Mouse (Mus musculus): ENCODE measurements around the gene Nmnat2.

GRCm38 (mm10) chr1:153054112-153054821, 99.5 kb downstream of the Nmnat2 start:
- TF ChIP-seq GATA1 (IDR thresholded peaks at IDR 0.05; ENCODE audit: borderline replicate concordance, low read length) (no peak), FLI1 (IDR thresholded peaks at IDR 0.05; ENCODE audit: low read length) (no peak)

Measured in megakaryocyte, embryonic 14.5 days (primary cell).